Mouse (Mus musculus): ENCODE results near the gene Ncapg2. TPM values are rescaled to one million over a fixed set of nuclear protein-coding genes. Genes with fewer than 3 reads are reported as not detected.

Gene Ncapg2
- total and polyA plus RNA-seq, 2 experiments from 2014 or later = 6.3 to 8.8 TPM

DNA sequence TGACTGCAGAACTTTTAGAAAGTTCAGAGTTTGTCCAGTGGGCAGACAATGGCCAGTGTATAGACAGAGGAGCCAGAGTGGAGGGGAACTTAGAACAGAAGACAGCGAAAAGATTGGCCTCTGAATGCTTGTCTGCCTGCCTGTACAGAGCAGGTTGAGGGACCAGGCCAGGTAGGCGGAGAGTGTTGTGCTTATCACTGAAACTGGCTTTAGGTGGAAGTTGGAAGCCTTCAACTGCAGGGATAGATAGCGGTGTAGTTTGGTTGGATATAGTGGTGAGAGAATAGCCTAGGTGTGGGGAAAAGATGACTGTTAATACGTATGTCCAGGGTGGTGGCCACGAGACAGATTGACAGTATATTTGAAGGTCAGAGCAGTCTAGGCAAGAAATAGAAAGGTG lies 2.7 kb downstream of the Ncapg2 start:
- no peak overlapping the region for H3K9ac ChIP-seq (replicated peaks; ENCODE audit: low read length)

DNA sequence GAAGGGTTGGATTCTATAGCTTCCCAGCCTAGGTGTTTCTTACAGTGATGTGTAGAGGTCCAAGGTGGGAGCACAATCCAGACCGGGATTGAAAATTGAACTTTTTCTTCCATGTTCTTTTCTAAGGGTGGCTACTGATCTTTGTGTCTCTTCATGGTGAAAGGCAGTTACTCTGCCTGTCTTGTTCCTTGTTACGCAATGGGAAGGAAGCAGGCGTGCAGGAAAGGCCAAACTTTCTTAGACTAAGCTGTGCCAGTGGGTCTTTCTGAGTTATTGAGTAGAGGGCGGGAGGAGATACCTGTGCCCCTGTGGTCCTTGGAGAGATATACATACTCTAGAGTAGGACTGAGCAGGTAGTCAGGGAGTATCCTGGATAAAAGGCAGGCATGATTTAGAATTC lies 9.7 kb downstream of the Ncapg2 start:
- DNase-seq (ENCODE audit: low spot score) (no peak), ATAC-seq (no peak)
- H3K9ac ChIP-seq (replicated peaks; ENCODE audit: low read length) = no peak overlapping the region
- H3K4me3 ChIP-seq (ENCODE audit: low read length) = no peak overlapping the region
- no peaks in the 10 kb centered on the region for H3K4me1 ChIP-seq (ENCODE audit: insufficient read depth, low read length)
- peaks cover 3% of the 10 kb centered on the region; the same call in 1 of the 2 replicates for H3K36me3 ChIP-seq (ENCODE audit: insufficient read depth, low read length)
- 96% methylated on average over 4 of the region's 4 CpGs for WGBS
- no peaks in the 10 kb centered on the region for H3K27me3 ChIP-seq (ENCODE audit: insufficient read depth, low read length)
- H3K4me2 ChIP-seq (ENCODE audit: low read depth, low read length) = no peak overlapping the region
- no peak for TF ChIP-seq CTCF (IDR thresholded peaks at IDR 0.05; ENCODE audit: low read depth)
- H3K27ac ChIP-seq = no peak overlapping the region
- H3K9me3 ChIP-seq (ENCODE audit: low read length) = no peaks in the 10 kb centered on the region

More for the DNA sequence above, 2.7 kb downstream of the Ncapg2 start:
- ATAC-seq (no peak), DNase-seq (ENCODE audit: low spot score) (no peak)
- WGBS = 97% methylated on average over 5 of the region's 5 CpGs
- no peaks in the 10 kb centered on the region for H3K27me3 ChIP-seq (ENCODE audit: insufficient read depth, low read length)
- H3K9me3 ChIP-seq (ENCODE audit: low read length) = no peaks in the 10 kb centered on the region; the same call in 1 of the 2 replicates
- H3K4me1 ChIP-seq (ENCODE audit: insufficient read depth, low read length) = no peaks in the 10 kb centered on the region
- no peak for TF ChIP-seq CTCF (IDR thresholded peaks at IDR 0.05; ENCODE audit: low read depth)
- H3K36me3 ChIP-seq (ENCODE audit: insufficient read depth, low read length) = no peaks in the 10 kb centered on the region
- H3K4me3 ChIP-seq (ENCODE audit: low read length) = no peak overlapping the region
- H3K4me2 ChIP-seq (ENCODE audit: low read depth, low read length) = no peak overlapping the region
- H3K27ac ChIP-seq = no peak overlapping the region

DNA sequence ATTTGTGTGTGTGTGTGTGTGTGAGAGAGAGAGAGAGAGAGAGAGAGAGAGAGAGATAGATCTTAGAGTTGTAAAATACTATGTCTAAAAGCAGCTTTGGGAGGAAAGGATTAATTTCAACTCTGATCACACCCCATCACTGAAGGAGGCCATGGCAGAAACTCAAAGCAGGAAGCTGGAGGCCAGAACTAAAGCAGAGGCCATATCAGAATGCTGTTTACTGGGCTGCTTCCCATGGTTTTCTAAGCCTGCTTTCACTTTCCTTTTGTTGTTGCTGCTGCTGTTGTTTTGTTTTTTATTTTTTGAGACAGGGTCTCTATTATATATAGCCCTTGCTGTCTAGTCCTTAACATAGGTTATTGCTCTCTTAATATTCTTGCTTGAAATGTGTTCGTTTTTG lies 11.3 kb downstream of the Ncapg2 start:
- H3K4me1 ChIP-seq (ENCODE audit: insufficient read depth, low read length) = no peaks in the 10 kb centered on the region
- H3K4me2 ChIP-seq (ENCODE audit: low read depth, low read length) = no peak overlapping the region
- ATAC-seq (no peak), DNase-seq (ENCODE audit: low spot score) (no peak)
- H3K9ac ChIP-seq (replicated peaks; ENCODE audit: low read length) = no peak overlapping the region
- no peaks in the 10 kb centered on the region for H3K27me3 ChIP-seq (ENCODE audit: insufficient read depth, low read length)
- H3K27ac ChIP-seq = no peak overlapping the region
- H3K9me3 ChIP-seq (ENCODE audit: low read length) = no peaks in the 10 kb centered on the region
- no peak overlapping the region for H3K4me3 ChIP-seq (ENCODE audit: low read length)
- TF ChIP-seq CTCF (IDR thresholded peaks at IDR 0.05; ENCODE audit: low read depth) = no peak
- peaks cover 3% of the 10 kb centered on the region; the same call in 1 of the 2 replicates for H3K36me3 ChIP-seq (ENCODE audit: insufficient read depth, low read length)
- 94% methylated on average over 1 of the region's 1 CpGs for WGBS

- H3K9me3 ChIP-seq (ENCODE audit: low read length) = no peaks in the 10 kb centered on the region
- DNase-seq (ENCODE audit: low spot score) (no peak), ATAC-seq (no peak)
- no peaks in the 10 kb centered on the region for H3K27me3 ChIP-seq (ENCODE audit: insufficient read depth, low read length)
- 94% methylated on average over 2 of the region's 2 CpGs for WGBS
- H3K36me3 ChIP-seq (ENCODE audit: insufficient read depth, low read length) = peaks cover 3% of the 10 kb centered on the region; the same call in 1 of the 2 replicates
- no peak overlapping the region for H3K4me3 ChIP-seq (ENCODE audit: low read length)
- no peak overlapping the region for H3K4me2 ChIP-seq (ENCODE audit: low read depth, low read length)
- H3K4me1 ChIP-seq (ENCODE audit: insufficient read depth, low read length) = no peaks in the 10 kb centered on the region
- no peak overlapping the region for H3K27ac ChIP-seq
- no peak for TF ChIP-seq CTCF (IDR thresholded peaks at IDR 0.05; ENCODE audit: low read depth)
- H3K9ac ChIP-seq (replicated peaks; ENCODE audit: low read length) = no peak overlapping the region
These were observed 16.5 kb downstream of the Ncapg2 start for GRCm38 (mm10) chr12:116421656-116422055.

DNA sequence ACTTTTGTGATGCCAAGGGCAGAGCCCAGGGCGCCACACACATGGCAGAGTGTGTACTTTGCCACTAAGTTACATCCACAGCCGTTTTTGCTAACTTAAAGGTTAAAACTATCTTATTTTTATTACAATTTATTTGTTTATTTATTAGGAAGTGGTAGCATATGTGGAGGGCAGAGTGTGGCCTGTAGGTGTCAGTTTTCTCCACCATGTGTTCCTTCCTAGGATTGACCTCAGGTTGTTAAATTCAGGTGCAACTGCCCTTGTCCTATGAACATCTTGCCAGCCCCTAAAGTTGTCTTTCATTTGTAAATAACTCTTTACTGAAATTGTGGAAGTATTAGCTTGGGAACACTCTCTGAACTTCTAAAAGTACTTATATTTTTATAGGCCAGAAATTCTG lies 20.2 kb downstream of the Ncapg2 start:
- Histone ChIP-seq H3K4me3 (ENCODE audit: low read length) (no peak overlapping the region), H3K27ac (no peak overlapping the region), H3K36me3 (ENCODE audit: insufficient read depth, low read length) (peaks cover 6% of the 10 kb centered on the region; the same call in 1 of the 2 replicates), H3K27me3 (ENCODE audit: insufficient read depth, low read length) (no peaks in the 10 kb centered on the region), H3K9me3 (ENCODE audit: low read length) (no peaks in the 10 kb centered on the region), H3K4me2 (ENCODE audit: low read depth, low read length) (no peak overlapping the region), H3K9ac (replicated peaks; ENCODE audit: low read length) (no peak overlapping the region), H3K4me1 (ENCODE audit: insufficient read depth, low read length) (no peaks in the 10 kb centered on the region)
- no peak for TF ChIP-seq CTCF (IDR thresholded peaks at IDR 0.05; ENCODE audit: low read depth)
- DNase-seq (ENCODE audit: low spot score) = no peak
- ATAC-seq = no peak
- WGBS = 89% methylated on average over 2 of the region's 2 CpGs

GRCm38 (mm10) chr12:116433742-116434141 lies 28.5 kb downstream of the Ncapg2 start:
- Histone ChIP-seq H3K4me2 (ENCODE audit: low read depth, low read length) (no peak overlapping the region), H3K9ac (replicated peaks; ENCODE audit: low read length) (no peak overlapping the region), H3K27me3 (ENCODE audit: insufficient read depth, low read length) (no peaks in the 10 kb centered on the region), H3K36me3 (ENCODE audit: insufficient read depth, low read length) (peaks cover 6% of the 10 kb centered on the region; the same call in 1 of the 2 replicates), H3K4me1 (ENCODE audit: insufficient read depth, low read length) (no peaks in the 10 kb centered on the region), H3K4me3 (ENCODE audit: low read length) (no peak overlapping the region), H3K9me3 (ENCODE audit: low read length) (no peaks in the 10 kb centered on the region), H3K27ac (no peak overlapping the region)
- 91% methylated on average over 2 of the region's 2 CpGs for WGBS
- TF ChIP-seq CTCF (IDR thresholded peaks at IDR 0.05; ENCODE audit: low read depth) = no peak
- no peak for ATAC-seq
- no peak for DNase-seq (ENCODE audit: low spot score)

- no peaks in the 10 kb centered on the region for H3K9me3 ChIP-seq (ENCODE audit: low read length)
- H3K9ac ChIP-seq (replicated peaks; ENCODE audit: low read length) = no peak overlapping the region
- peaks cover 9% of the 10 kb centered on the region; the same call in 1 of the 2 replicates for H3K36me3 ChIP-seq (ENCODE audit: insufficient read depth, low read length)
- H3K4me1 ChIP-seq (ENCODE audit: insufficient read depth, low read length) = no peaks in the 10 kb centered on the region
- TF ChIP-seq CTCF (IDR thresholded peaks at IDR 0.05; ENCODE audit: low read depth) = no peak
- no peak overlapping the region for H3K4me2 ChIP-seq (ENCODE audit: low read depth, low read length)
- no peaks in the 10 kb centered on the region for H3K27me3 ChIP-seq (ENCODE audit: insufficient read depth, low read length)
- H3K27ac ChIP-seq = no peak overlapping the region
- no peak for DNase-seq (ENCODE audit: low spot score)
- no peak for ATAC-seq
- 98% methylated on average over 2 of the region's 2 CpGs for WGBS
- H3K4me3 ChIP-seq (ENCODE audit: low read length) = no peak overlapping the region
These were observed 30.0 kb downstream of the Ncapg2 start for GRCm38 (mm10) chr12:116435232-116435631.

Data from hindbrain, postnatal 0 days (tissue).